In genomic region chr14:50923437-50923836, GRCm38 (mm10) we compare ENCODE assay signal across 8 mouse cellular contexts. TPM values are rescaled to one million over a fixed set of nuclear protein-coding genes. Genes with fewer than 3 reads are reported as not detected.
DNase-seq lines count a peak whose midpoint lies in the region; ATAC-seq and TF ChIP-seq lines count a peak whose summit lies in the region.
"Not testable (repeated sequence)": the region's sequence is repeated elsewhere in the genome, so short reads cannot be mapped to it uniquely, and the experiment has no call there.

No protein-coding gene starts in this region.

- not testable (repeated sequence) for H3K27me3 ChIP-seq in forebrain, embryonic 11.5 days (ENCODE audit: control insufficient read depth, insufficient read depth, low read length); heart, embryonic 14.5 days (ENCODE audit: control insufficient read depth, insufficient read depth, low read length); intestine, embryonic 15.5 days (replicated peaks); limb, embryonic 14.5 days (ENCODE audit: control insufficient read depth, insufficient read depth, low read length); lung, postnatal 0 days (replicated peaks; ENCODE audit: insufficient read depth, low read length); neural tube, embryonic 12.5 days (replicated peaks)

- DNase-seq in 3T3-L1 (ENCODE audit: low read depth, low spot score), result peak; percentile 39
- DNase-seq in NIH3T3 (ENCODE audit: low read depth), result peak; percentile 3
- not testable (repeated sequence) for DNase-seq in forebrain, embryonic 11.5 days (ENCODE audit: low spot score); limb, embryonic 14.5 days (ENCODE audit: low spot score); lung, postnatal 0 days (ENCODE audit: low spot score)

- WGBS in forebrain, embryonic 11.5 days, result 81% methylated on average over 1 of the region's 1 CpGs
- 58% methylated on average over 1 of the region's 1 CpGs for WGBS in heart, embryonic 14.5 days
- WGBS in intestine, embryonic 15.5 days, result 54% methylated on average over 1 of the region's 1 CpGs
- 78% methylated on average over 1 of the region's 1 CpGs for WGBS in limb, embryonic 14.5 days
- 58% methylated on average over 1 of the region's 1 CpGs for WGBS in lung, postnatal 0 days
- 78% methylated on average over 1 of the region's 1 CpGs for WGBS in neural tube, embryonic 12.5 days

- peak overlapping the region; percentile 51 for H3K4me2 ChIP-seq in forebrain, embryonic 11.5 days (ENCODE audit: low read depth, low read length, severe bottlenecking)
- peak overlapping the region; percentile 93 for H3K4me2 ChIP-seq in heart, embryonic 14.5 days (ENCODE audit: low read length)
- H3K4me2 ChIP-seq in intestine, embryonic 15.5 days (replicated peaks), result peak overlapping the region; percentile 69
- H3K4me2 ChIP-seq in limb, embryonic 14.5 days (replicated peaks; ENCODE audit: low read depth, low read length, severe bottlenecking), result peak overlapping the region; percentile 72
- peak overlapping the region; percentile 71 for H3K4me2 ChIP-seq in lung, postnatal 0 days (replicated peaks; ENCODE audit: low read depth, low read length)
- H3K4me2 ChIP-seq in neural tube, embryonic 12.5 days (replicated peaks), result peak overlapping the region; percentile 78

- H3K9ac ChIP-seq in forebrain, embryonic 11.5 days (ENCODE audit: low read length), result peak overlapping the region; percentile 90
- peak overlapping the region; percentile 91 for H3K9ac ChIP-seq in heart, embryonic 14.5 days (ENCODE audit: low read length)
- 0 out of 2 replicates have a peak overlapping the region, but pooled peaks have one; percentile 77 for H3K9ac ChIP-seq in intestine, embryonic 15.5 days
- H3K9ac ChIP-seq in limb, embryonic 14.5 days (ENCODE audit: low read depth, low read length, severe bottlenecking), result peak overlapping the region; percentile 81; the same call in 1 of the 2 replicates
- peak overlapping the region; percentile 59; the same call in 1 of the 2 replicates for H3K9ac ChIP-seq in lung, postnatal 0 days (replicated peaks; ENCODE audit: low read depth)
- H3K9ac ChIP-seq in neural tube, embryonic 12.5 days, result peak overlapping the region; percentile 83; the same call in 1 of the 2 replicates

- H3K4me3 ChIP-seq in forebrain, embryonic 11.5 days (ENCODE audit: low read depth, low read length), result peak overlapping the region; percentile 80
- H3K4me3 ChIP-seq in heart, embryonic 14.5 days (ENCODE audit: control insufficient read depth in 1 of 2, insufficient read depth in 1 of 2, low read depth in 1 of 2, low read length in 2 of 2), result peak overlapping the region in 1 of 2 experiments; percentile 88; a peak in 2 of 4 replicates
- peak overlapping the region; percentile 78 for H3K4me3 ChIP-seq in intestine, embryonic 15.5 days (replicated peaks)
- H3K4me3 ChIP-seq in limb, embryonic 14.5 days (replicated peaks; ENCODE audit: low read length), result peak overlapping the region; percentile 95
- peak overlapping the region; percentile 56 for H3K4me3 ChIP-seq in lung, postnatal 0 days (ENCODE audit: low read depth, low read length)
- peak overlapping the region; percentile 77 for H3K4me3 ChIP-seq in neural tube, embryonic 12.5 days

- not testable (repeated sequence) for H3K4me1 ChIP-seq in forebrain, embryonic 11.5 days (replicated peaks; ENCODE audit: control insufficient read depth, insufficient read depth, low read length); intestine, embryonic 15.5 days (replicated peaks); limb, embryonic 14.5 days (ENCODE audit: control insufficient read depth, insufficient read depth, low read length); lung, postnatal 0 days (ENCODE audit: insufficient read depth, low read depth, low read length)
- H3K4me1 ChIP-seq in heart, embryonic 14.5 days (ENCODE audit: control insufficient read depth in 2 of 2, insufficient read depth in 2 of 2, low read length in 2 of 2), result peaks cover 0 to 16% of the 10 kb centered on the region in 2 experiments; a peak in 2 of 4 replicates
- H3K4me1 ChIP-seq in neural tube, embryonic 12.5 days, result peaks cover 20% of the 10 kb centered on the region

- TF ChIP-seq EP300 in lung, postnatal 0 days (IDR thresholded peaks at IDR 0.05), result not testable (repeated sequence)

- TF ChIP-seq CTCF in lung, postnatal 0 days (IDR thresholded peaks at IDR 0.05), result not testable (repeated sequence)

- H3K36me3 ChIP-seq in forebrain, embryonic 11.5 days (ENCODE audit: control insufficient read depth, insufficient read depth, low read length), result not testable (repeated sequence)
- H3K36me3 ChIP-seq in heart, embryonic 14.5 days (ENCODE audit: control insufficient read depth, insufficient read depth, low read length), result peaks cover 31% of the 10 kb centered on the region
- peaks cover 25% of the 10 kb centered on the region for H3K36me3 ChIP-seq in intestine, embryonic 15.5 days
- peaks cover 39% of the 10 kb centered on the region for H3K36me3 ChIP-seq in limb, embryonic 14.5 days (ENCODE audit: control insufficient read depth, insufficient read depth, low read length)
- peaks cover 14% of the 10 kb centered on the region; the same call in 1 of the 2 replicates for H3K36me3 ChIP-seq in lung, postnatal 0 days (ENCODE audit: insufficient read depth, low read length)
- peaks cover 33% of the 10 kb centered on the region for H3K36me3 ChIP-seq in neural tube, embryonic 12.5 days

- not testable (repeated sequence) for TF ChIP-seq POLR2A in limb, embryonic 14.5 days (IDR thresholded peaks at IDR 0.05; ENCODE audit: borderline replicate concordance, extremely low read depth, insufficient read depth, insufficient read length)

- not testable (repeated sequence) for H3K27ac ChIP-seq in forebrain, embryonic 11.5 days (ENCODE audit: low read depth, low read length); intestine, embryonic 15.5 days; limb, embryonic 14.5 days (replicated peaks; ENCODE audit: low read depth, low read length); lung, postnatal 0 days (ENCODE audit: low read length); neural tube, embryonic 12.5 days
- H3K27ac ChIP-seq in heart, embryonic 14.5 days (replicated peaks in 1 of 2; ENCODE audit: control insufficient read depth in 1 of 2, insufficient read depth in 1 of 2, low read depth in 2 of 2, low read length in 2 of 2), result peak overlapping the region in 1 of 2 experiments; percentile 89; a peak in 2 of 4 replicates

- not testable (repeated sequence) for ATAC-seq in forebrain, embryonic 11.5 days (replicated peaks; ENCODE audit: low FRiP score); heart, embryonic 14.5 days (ENCODE audit: insufficient number of reproducible peaks, insufficient read depth, low FRiP score, low read depth); intestine, embryonic 15.5 days; limb, embryonic 14.5 days (ENCODE audit: low FRiP score, low read depth); lung, postnatal 0 days; neural tube, embryonic 12.5 days (ENCODE audit: low FRiP score, low read depth)

- not testable (repeated sequence) for H3K9me3 ChIP-seq in forebrain, embryonic 11.5 days (ENCODE audit: control insufficient read depth, low read length); heart, embryonic 14.5 days (ENCODE audit: control insufficient read depth, low read length); intestine, embryonic 15.5 days; limb, embryonic 14.5 days (ENCODE audit: control insufficient read depth, low read length); lung, postnatal 0 days (ENCODE audit: low read length); neural tube, embryonic 12.5 days

RNA-seq across cellular contexts. Expression of gene Osgep, which starts 1.3 kb away (rescaled TPM):
- 158 and 179 TPM in 2 replicates for polyA plus RNA-seq in forebrain, embryonic 11.5 days (2014; fragmentation: Nextera tagmentation; extraction: Ambion mirVana)
- 118 and 134 TPM in 2 replicates for polyA plus RNA-seq in heart, embryonic 14.5 days (2014; fragmentation: Nextera tagmentation; extraction: Ambion mirVana)
- 134 and 136 TPM in 2 replicates for polyA plus RNA-seq in intestine, embryonic 15.5 days (2015; fragmentation: Nextera tagmentation; extraction: Ambion mirVana)
- polyA plus RNA-seq in limb, embryonic 14.5 days (2012; rRNA removed), result 116 and 137 TPM in 2 replicates
- polyA plus RNA-seq in limb, embryonic 14.5 days (2014; fragmentation: Nextera tagmentation; extraction: Ambion mirVana), result 163 and 164 TPM in 2 replicates
- polyA plus RNA-seq in lung, postnatal 0 days (2015; fragmentation: Nextera tagmentation; extraction: Ambion mirVana), result 96.7 and 102 TPM in 2 replicates
- polyA plus RNA-seq in neural tube, embryonic 12.5 days (2016; fragmentation: Nextera tagmentation; extraction: Ambion mirVana), result 120 and 129 TPM in 2 replicates

RNA-seq across cellular contexts. Expression of gene Apex1, which starts 1.3 kb away (rescaled TPM):
- polyA plus RNA-seq in forebrain, embryonic 11.5 days (2014; fragmentation: Nextera tagmentation; extraction: Ambion mirVana), result 399 and 410 TPM in 2 replicates
- polyA plus RNA-seq in heart, embryonic 14.5 days (2014; fragmentation: Nextera tagmentation; extraction: Ambion mirVana), result 127 and 132 TPM in 2 replicates
- 236 and 265 TPM in 2 replicates for polyA plus RNA-seq in intestine, embryonic 15.5 days (2015; fragmentation: Nextera tagmentation; extraction: Ambion mirVana)
- 127 and 143 TPM in 2 replicates for polyA plus RNA-seq in limb, embryonic 14.5 days (2012; rRNA removed)
- polyA plus RNA-seq in limb, embryonic 14.5 days (2014; fragmentation: Nextera tagmentation; extraction: Ambion mirVana), result 218 and 219 TPM in 2 replicates
- polyA plus RNA-seq in lung, postnatal 0 days (2015; fragmentation: Nextera tagmentation; extraction: Ambion mirVana), result 52.4 and 61.2 TPM in 2 replicates
- 272 and 279 TPM in 2 replicates for polyA plus RNA-seq in neural tube, embryonic 12.5 days (2016; fragmentation: Nextera tagmentation; extraction: Ambion mirVana)

RNA-seq across cellular contexts. Expression of gene Pip4p1, which starts 7.2 kb away (rescaled TPM):
- 54.4 and 67.3 TPM in 2 replicates for polyA plus RNA-seq in forebrain, embryonic 11.5 days (2014; fragmentation: Nextera tagmentation; extraction: Ambion mirVana)
- polyA plus RNA-seq in heart, embryonic 14.5 days (2014; fragmentation: Nextera tagmentation; extraction: Ambion mirVana), result 24.0 and 35.1 TPM in 2 replicates
- polyA plus RNA-seq in intestine, embryonic 15.5 days (2015; fragmentation: Nextera tagmentation; extraction: Ambion mirVana), result 65.5 and 67.5 TPM in 2 replicates
- polyA plus RNA-seq in limb, embryonic 14.5 days (2012; rRNA removed), result 82.3 and 122 TPM in 2 replicates
- polyA plus RNA-seq in limb, embryonic 14.5 days (2014; fragmentation: Nextera tagmentation; extraction: Ambion mirVana), result 50.3 and 54.0 TPM in 2 replicates
- 52.0 and 52.3 TPM in 2 replicates for polyA plus RNA-seq in lung, postnatal 0 days (2015; fragmentation: Nextera tagmentation; extraction: Ambion mirVana)
- 80.0 and 87.1 TPM in 2 replicates for polyA plus RNA-seq in neural tube, embryonic 12.5 days (2016; fragmentation: Nextera tagmentation; extraction: Ambion mirVana)

RNA-seq across cellular contexts. Expression of gene Pnp, which starts 7.4 kb away (rescaled TPM):
- polyA plus RNA-seq in forebrain, embryonic 11.5 days (2014; fragmentation: Nextera tagmentation; extraction: Ambion mirVana), result 64.9 and 69.6 TPM in 2 replicates
- polyA plus RNA-seq in heart, embryonic 14.5 days (2014; fragmentation: Nextera tagmentation; extraction: Ambion mirVana), result 30.5 and 32.2 TPM in 2 replicates
- polyA plus RNA-seq in intestine, embryonic 15.5 days (2015; fragmentation: Nextera tagmentation; extraction: Ambion mirVana), result 96.6 and 99.1 TPM in 2 replicates
- polyA plus RNA-seq in limb, embryonic 14.5 days (2012; rRNA removed), result 37.7 and 42.1 TPM in 2 replicates
- polyA plus RNA-seq in limb, embryonic 14.5 days (2014; fragmentation: Nextera tagmentation; extraction: Ambion mirVana), result 52.4 and 52.6 TPM in 2 replicates
- 74.6 and 76.8 TPM in 2 replicates for polyA plus RNA-seq in lung, postnatal 0 days (2015; fragmentation: Nextera tagmentation; extraction: Ambion mirVana)
- 38.6 and 39.9 TPM in 2 replicates for polyA plus RNA-seq in neural tube, embryonic 12.5 days (2016; fragmentation: Nextera tagmentation; extraction: Ambion mirVana)

RNA-seq across cellular contexts. Expression of gene Gm49342, which starts 20.9 kb away (rescaled TPM):
- polyA plus RNA-seq in forebrain, embryonic 11.5 days (2014; fragmentation: Nextera tagmentation; extraction: Ambion mirVana), result not detected in 2 replicates
- polyA plus RNA-seq in heart, embryonic 14.5 days (2014; fragmentation: Nextera tagmentation; extraction: Ambion mirVana), result not detected in 2 replicates
- polyA plus RNA-seq in intestine, embryonic 15.5 days (2015; fragmentation: Nextera tagmentation; extraction: Ambion mirVana), result not detected in 2 replicates
- 42.1 and 42.8 TPM in 2 replicates for polyA plus RNA-seq in limb, embryonic 14.5 days (2012; rRNA removed)
- not detected in 2 replicates for polyA plus RNA-seq in limb, embryonic 14.5 days (2014; fragmentation: Nextera tagmentation; extraction: Ambion mirVana)
- not detected in 2 replicates for polyA plus RNA-seq in lung, postnatal 0 days (2015; fragmentation: Nextera tagmentation; extraction: Ambion mirVana)
- polyA plus RNA-seq in neural tube, embryonic 12.5 days (2016; fragmentation: Nextera tagmentation; extraction: Ambion mirVana), result not detected in 2 replicates
